Mouse (Mus musculus) effector memory CD4-positive, alpha-beta T cell, adult 5 months (primary cell): Measurements from ENCODE around the gene Rep15. TPM values are rescaled to one million over a fixed set of nuclear protein-coding genes. Genes with fewer than 3 reads are reported as not detected.

Source experiments
- polyA plus RNA-seq: library from polyadenylated mRNA; unstranded; fragments of 100-300 nt; shearing (Covaris generic); gene quantifications from one replicate; pipeline ENCODE4 v1.2.1, GENCODE M21; 2017

Gene Rep15
- polyA plus RNA-seq, result 0.54 TPM

GRCm38 (mm10) chr6:147032303-147032925 lies at the start of gene Rep15:
Gene Rep15, plus strand, starts transcription at chr6:147032584.

GRCm38 (mm10) chr6:147042291-147043290 lies 10.2 kb downstream of the Rep15 start, which contains the start of gene Mrps35:
Gene Mrps35, plus strand, starts transcription at chr6:147042764.

Other genes with a start within 250 kb of the Rep15 start
- not detected for gene Arntl2, start 236.5 kb upstream of the Rep15 start, polyA plus RNA-seq
- gene Smco2, start 182.5 kb upstream of the Rep15 start, polyA plus RNA-seq, result not detected
- 9.2 TPM for gene Ppfibp1, start 144.1 kb upstream of the Rep15 start, polyA plus RNA-seq
- not detected for gene 1700034J05Rik, start 78.2 kb upstream of the Rep15 start, polyA plus RNA-seq
- gene Mrps35, start 10.2 kb downstream of the Rep15 start, polyA plus RNA-seq, result 38.3 TPM
- not detected for gene Mansc4, start 54.4 kb downstream of the Rep15 start, polyA plus RNA-seq
- 6.5 TPM for gene Klhl42, start 58.8 kb downstream of the Rep15 start, polyA plus RNA-seq
- not detected for gene Pthlh, start 231.6 kb downstream of the Rep15 start, polyA plus RNA-seq